Mouse (Mus musculus) ES-E14 (cell line): ENCODE results near the gene Gm12248.

Experiments used
- HCFC1 ChIP-seq: IDR thresholded peaks from 2 replicates; pipeline ENCODE4 v1.6.1; 2012; ENCODE audit warnings: low read length, inconsistent platforms, borderline replicate concordance; ENCODE audit not compliant: insufficient read depth
- MAFK ChIP-seq: IDR thresholded peaks from 2 replicates; pipeline ENCODE4 v1.6.1; 2014; ENCODE audit warnings: mild to moderate bottlenecking, low read depth, low read length, inconsistent platforms; ENCODE audit not compliant: insufficient read depth
- ZC3H11A ChIP-seq: IDR thresholded peaks from 2 replicates; pipeline ENCODE4 v1.6.1; 2012; ENCODE audit warnings: low read depth, mild to moderate bottlenecking, inconsistent platforms, low read length, borderline replicate concordance
- ZNF384 ChIP-seq: IDR thresholded peaks from 2 replicates; pipeline ENCODE4 v1.6.1; 2012; ENCODE audit warnings: low read depth, low read length, inconsistent platforms

DNA sequence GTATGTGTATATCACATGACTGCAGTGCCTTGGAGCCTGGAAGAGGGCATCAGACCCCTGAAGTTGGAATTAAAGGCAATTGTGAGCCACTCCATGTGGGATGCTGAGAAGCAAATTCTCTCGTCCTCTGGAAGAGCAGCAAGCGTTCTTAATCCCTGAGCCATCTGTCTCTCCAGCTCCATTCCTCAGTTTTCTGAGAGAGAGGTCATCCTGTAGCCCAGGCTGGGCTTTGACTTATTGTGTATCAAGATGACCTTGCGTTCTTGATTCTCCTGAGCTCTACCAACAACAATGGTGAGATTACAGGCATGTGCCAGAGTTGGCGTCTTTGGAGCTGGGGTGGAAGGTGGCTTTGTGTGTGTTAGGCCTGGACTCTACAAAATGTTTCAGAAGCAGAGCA lies 1.8 kb upstream of the Gm12248 start:
- TF ChIP-seq MAFK (no peak), ZC3H11A (no peak), HCFC1 (no peak), ZNF384 (no peak)
